9 mouse cellular contexts compared by ENCODE assay signal in genomic region chr7:65802806-65803205, GRCm38 (mm10). TPM values are rescaled to one million over a fixed set of nuclear protein-coding genes. Genes with fewer than 3 reads are reported as not detected.
A peak's percentile ranks its signal among the peaks of the same experiment; 100 is the strongest.
DNase-seq lines count a peak whose midpoint lies in the region; ATAC-seq and TF ChIP-seq lines count a peak whose summit lies in the region.
"Had no signal": no experiment of that assay in that cellular context is flagged by ENCODE, and none has a peak within 500 bp of the region (broad histone marks: within the 10 kb centered on the region; RNA-seq: fewer than 3 reads in every experiment).

No protein-coding gene starts in this region.

- H3K4me1 ChIP-seq in liver, embryonic 14.5 days (replicated peaks; ENCODE audit: control insufficient read depth in 2 of 2, insufficient read depth in 2 of 2, low read length in 1 of 2) = peaks cover 0 to 3% of the 10 kb centered on the region in 2 experiments; a peak in 1 of 4 replicates

- H3K9me3 ChIP-seq in liver, embryonic 14.5 days (ENCODE audit: control insufficient read depth, low read length) = no peaks in the 10 kb centered on the region
- H3K9me3 ChIP-seq: G1E had no signal

- no peak for TF ChIP-seq EP300 in liver, embryonic 14.5 days (IDR thresholded peaks at IDR 0.05; ENCODE audit: low read depth)

- peak; percentile 55 for DNase-seq in 416B (ENCODE audit: low read depth)
- DNase-seq in adrenal gland, postnatal 10 days = peak; percentile 52
- no peak for DNase-seq in liver, embryonic 14.5 days (ENCODE audit: low read depth in 3 of 3, low spot score in 3 of 3)
- DNase-seq in lung, postnatal 4 days = peak; percentile 41 to 53
- no peak for DNase-seq in cerebellum, postnatal 14 days
- DNase-seq in kidney, adult 18-20 months = no peak
- no peak for DNase-seq in urinary bladder, postnatal 4 days (ENCODE audit: low spot score in 2 of 2)
- DNase-seq: cerebellum, adult 8-10 months had no signal

- H3K4me2 ChIP-seq in liver, embryonic 14.5 days (ENCODE audit: low read depth) = no peak overlapping the region

- no peak overlapping the region for H3K9ac ChIP-seq in liver, embryonic 14.5 days (replicated peaks)

- WGBS in liver, embryonic 14.5 days (ENCODE audit: insufficient replicate concordance) = 53% methylated on average over 8 of the region's 8 CpGs

- no peak overlapping the region for H3K27ac ChIP-seq in liver, embryonic 14.5 days

- no peaks in the 10 kb centered on the region for H3K27me3 ChIP-seq in liver, embryonic 14.5 days (ENCODE audit: control insufficient read depth, insufficient read depth, low read length)

- H3K36me3 ChIP-seq in liver, embryonic 14.5 days (replicated peaks; ENCODE audit: control insufficient read depth, insufficient read depth, low read depth) = no peaks in the 10 kb centered on the region
- H3K36me3 ChIP-seq: G1E had no signal

- no peak overlapping the region for H3K4me3 ChIP-seq in liver, embryonic 14.5 days (ENCODE audit: insufficient read depth in 1 of 2, low read depth in 2 of 2, low read length in 2 of 2)

- TF ChIP-seq CTCF in liver, embryonic 14.5 days (IDR thresholded peaks at IDR 0.05; ENCODE audit: low read depth) = no peak

- ATAC-seq in liver, embryonic 14.5 days (ENCODE audit: insufficient read depth) = peak; percentile 36; the same call in 1 of the 2 replicates

RNA-seq across cellular contexts. Expression of gene Pcsk6, which starts 58.7 kb away (rescaled TPM):
- 10 to 100 TPM; 33.7 to 39.1 TPM for total RNA-seq in adrenal gland, postnatal 10 days (2021)
- 1.2 and 1.5 TPM in 2 replicates for polyA plus RNA-seq in liver, embryonic 14.5 days (2012; rRNA removed)
- polyA plus RNA-seq in liver, embryonic 14.5 days (2014; fragmentation: Nextera tagmentation; extraction: Ambion mirVana) = 0.57 and 0.88 TPM in 2 replicates
- polyA plus RNA-seq: G1E had no signal

Comparison
In these comparisons a context has a peak if more than half of its experiments do, and no peak if none do; other contexts are left out.
1. DNase-seq: peak in 416B (single experiment), adrenal gland, postnatal 10 days (single experiment) and lung, postnatal 4 days (2 of 2); none in liver, embryonic 14.5 days (0 of 3), cerebellum, postnatal 14 days (0 of 2), kidney, adult 18-20 months (single experiment) and urinary bladder, postnatal 4 days (0 of 2).